Mouse (Mus musculus): ENCODE data around the gene Trmu. TPM values are rescaled to one million over a fixed set of nuclear protein-coding genes. Genes with fewer than 3 reads are reported as not detected.
A peak's percentile ranks its signal among the peaks of the same experiment; 100 is the strongest.

Trmu gene
- polyA plus RNA-seq, 1 experiment: 18.3 TPM

DNA sequence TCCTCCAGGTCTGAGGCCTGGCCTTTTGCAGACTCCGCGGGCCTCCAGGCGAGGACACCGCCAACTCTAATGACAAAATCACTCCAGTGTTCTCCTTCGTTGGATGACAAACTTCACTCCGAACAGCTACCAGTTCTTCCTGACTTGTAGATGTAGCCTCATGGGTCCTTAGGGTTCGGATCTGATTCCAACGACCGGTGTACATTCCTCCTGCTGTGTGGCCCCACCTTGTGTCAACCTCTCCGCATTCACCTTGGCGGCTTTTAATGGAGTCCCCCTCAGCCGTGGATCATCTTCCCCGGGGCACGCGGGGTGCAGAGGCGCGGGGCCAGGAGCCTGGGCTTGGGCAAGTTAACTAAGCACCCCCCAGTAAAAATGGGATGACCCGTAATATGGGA lies 385 bp downstream of the Trmu start:
- H3K4me1 ChIP-seq (ENCODE audit: control insufficient read depth, insufficient read depth, insufficient read length, low read length): no peaks in the 10 kb centered on the region
- peak overlapping the region; percentile 71 for H3K27ac ChIP-seq (replicated peaks; ENCODE audit: low read depth, low read length)
- H3K4me3 ChIP-seq (ENCODE audit: insufficient read depth, low read depth, low read length): peak overlapping the region; percentile 86

DNA sequence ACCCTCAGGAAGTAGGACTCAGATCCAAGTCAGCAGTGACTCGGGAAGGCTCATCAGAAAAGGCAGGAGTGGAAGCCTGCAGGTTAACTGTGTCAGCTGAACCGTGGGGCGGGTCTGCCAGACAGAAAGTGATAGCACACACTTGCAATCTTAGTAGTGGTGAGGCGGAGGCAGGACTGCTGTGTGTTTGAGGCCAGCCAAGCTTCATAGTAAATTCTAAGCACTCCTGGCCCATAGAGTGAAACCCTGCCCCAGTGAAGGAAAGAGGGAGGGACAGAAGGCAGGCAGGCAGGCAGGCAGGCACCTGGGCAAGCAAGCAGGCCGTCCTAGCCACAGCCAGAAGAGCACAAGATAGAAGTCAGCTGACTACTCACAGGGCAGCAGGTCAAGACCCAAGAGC lies 6.5 kb downstream of the Trmu start:
- Histone ChIP-seq H3K4me1 (ENCODE audit: control insufficient read depth, insufficient read depth, insufficient read length, low read length) (no peaks in the 10 kb centered on the region), H3K27ac (replicated peaks; ENCODE audit: low read depth, low read length) (no peak overlapping the region), H3K4me3 (ENCODE audit: insufficient read depth, low read depth, low read length) (no peak overlapping the region)

DNA sequence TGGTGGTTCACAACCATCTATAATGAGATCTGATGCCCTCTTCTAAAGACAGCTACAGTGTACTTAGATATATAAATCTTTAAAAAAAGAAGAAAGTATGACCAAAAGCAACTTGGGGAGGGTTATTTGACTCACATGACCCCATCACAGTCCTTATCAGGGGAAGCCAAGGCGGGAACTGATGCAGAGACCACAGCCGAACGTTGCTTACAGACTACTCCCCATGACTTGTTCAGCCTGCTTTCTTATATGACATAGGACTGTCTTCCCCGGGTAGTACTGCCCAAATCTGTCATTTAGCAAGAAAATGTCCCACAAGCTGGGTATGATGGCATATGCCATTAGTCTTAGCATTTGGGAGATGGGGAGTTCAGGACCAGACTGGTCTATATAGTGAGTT lies 10.1 kb downstream of the Trmu start:
- no peak overlapping the region for H3K27ac ChIP-seq (replicated peaks; ENCODE audit: low read depth, low read length)
- no peak overlapping the region for H3K4me3 ChIP-seq (ENCODE audit: insufficient read depth, low read depth, low read length)
- no peaks in the 10 kb centered on the region for H3K4me1 ChIP-seq (ENCODE audit: control insufficient read depth, insufficient read depth, insufficient read length, low read length)

DNA sequence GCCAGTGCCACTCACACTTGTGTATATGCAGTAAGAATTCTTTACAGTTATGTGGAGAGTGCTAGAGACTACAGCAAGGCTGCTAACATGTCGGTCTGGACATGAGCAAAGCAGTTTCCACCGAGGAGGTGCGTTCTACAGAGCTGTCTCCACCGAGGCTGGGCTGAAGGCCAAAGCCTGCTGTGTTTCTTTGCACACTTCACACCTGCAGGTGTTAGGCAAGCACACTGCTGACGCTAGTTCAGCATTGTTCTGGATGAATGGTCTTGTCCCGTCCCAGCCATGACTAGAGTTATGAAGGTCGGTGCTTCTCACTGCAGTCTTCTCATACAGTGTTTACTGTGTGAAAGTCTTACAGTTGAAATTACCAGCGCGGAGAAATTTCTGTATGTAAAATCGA lies 12.9 kb downstream of the Trmu start:
- H3K27ac ChIP-seq (replicated peaks; ENCODE audit: low read depth, low read length): no peak overlapping the region
- H3K4me3 ChIP-seq (ENCODE audit: insufficient read depth, low read depth, low read length): no peak overlapping the region
- no peaks in the 10 kb centered on the region for H3K4me1 ChIP-seq (ENCODE audit: control insufficient read depth, insufficient read depth, insufficient read length, low read length)

DNA sequence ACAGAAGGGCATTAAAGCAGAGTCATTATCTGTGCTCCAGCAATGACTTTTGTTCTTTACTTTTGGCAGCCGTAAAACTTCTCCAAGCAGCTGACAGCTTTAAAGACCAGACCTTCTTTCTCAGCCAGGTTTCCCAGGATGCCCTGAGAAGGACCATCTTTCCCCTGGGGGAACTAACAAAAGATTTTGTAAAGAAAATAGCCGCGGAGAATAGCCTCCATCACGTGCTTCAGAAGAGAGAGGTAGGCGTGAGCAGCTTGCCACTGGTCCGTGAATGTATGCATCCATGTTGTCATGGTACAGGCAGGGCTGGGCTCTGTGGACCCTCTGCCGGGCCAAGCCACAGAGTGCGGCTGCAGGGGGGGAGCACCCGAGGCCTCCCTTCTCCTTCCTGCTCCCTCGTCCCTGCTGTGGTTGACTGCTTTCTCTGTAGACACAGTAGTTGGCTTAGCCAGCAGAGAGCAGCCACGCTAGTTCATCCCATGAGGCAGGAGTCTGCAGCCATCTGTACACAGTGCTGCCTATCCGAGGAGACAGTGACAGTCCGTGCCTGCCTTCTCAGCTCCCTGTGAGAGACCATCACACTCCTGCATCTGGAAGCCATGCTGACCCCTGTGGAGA lies 13.5 kb downstream of the Trmu start:
- Histone ChIP-seq H3K4me3 (ENCODE audit: insufficient read depth, low read depth, low read length) (no peak overlapping the region), H3K4me1 (ENCODE audit: control insufficient read depth, insufficient read depth, insufficient read length, low read length) (no peaks in the 10 kb centered on the region), H3K27ac (replicated peaks; ENCODE audit: low read depth, low read length) (no peak overlapping the region)

DNA sequence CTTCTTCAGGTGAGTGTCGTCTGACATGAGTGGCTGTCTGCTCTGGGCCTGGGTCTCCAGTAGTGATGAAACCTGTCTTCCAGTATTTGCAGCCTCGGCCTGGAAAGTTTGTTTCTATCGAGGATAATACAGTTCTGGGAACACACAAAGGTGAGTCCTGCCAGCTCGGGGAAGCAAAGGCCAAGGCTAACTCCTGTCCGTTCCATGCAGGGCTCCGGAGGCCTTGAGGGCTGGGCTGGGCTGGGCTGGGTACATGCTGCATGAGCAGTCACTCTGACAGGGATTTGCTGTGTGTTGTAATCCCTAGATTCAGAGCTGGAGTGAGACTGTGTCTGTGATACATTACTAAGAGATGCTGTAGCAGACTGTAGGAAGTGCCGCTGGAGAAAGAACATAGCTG lies 14.8 kb downstream of the Trmu start:
- Histone ChIP-seq H3K4me1 (ENCODE audit: control insufficient read depth, insufficient read depth, insufficient read length, low read length) (no peaks in the 10 kb centered on the region), H3K27ac (replicated peaks; ENCODE audit: low read depth, low read length) (no peak overlapping the region), H3K4me3 (ENCODE audit: insufficient read depth, low read depth, low read length) (no peak overlapping the region)

DNA sequence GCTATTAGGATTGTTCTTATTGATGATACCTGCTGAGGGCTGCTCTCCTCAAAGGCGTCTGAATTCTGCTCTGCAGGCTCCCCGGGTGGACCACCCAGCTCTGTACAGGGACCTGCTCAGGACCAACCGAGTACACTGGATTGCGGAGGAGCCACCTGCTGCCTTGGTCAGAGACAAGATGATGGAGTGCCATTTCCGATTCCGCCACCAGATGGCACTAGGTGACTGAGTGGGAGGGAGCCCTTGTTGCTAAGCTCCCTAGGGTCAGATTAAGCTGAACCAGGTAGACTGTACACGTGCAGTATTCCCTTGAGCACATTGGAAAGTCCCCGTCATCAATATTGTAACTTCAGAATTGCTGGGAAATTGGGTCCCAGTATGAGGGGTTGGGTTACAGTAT lies 17.2 kb downstream of the Trmu start:
- Histone ChIP-seq H3K27ac (replicated peaks; ENCODE audit: low read depth, low read length) (no peak overlapping the region), H3K4me1 (ENCODE audit: control insufficient read depth, insufficient read depth, insufficient read length, low read length) (no peaks in the 10 kb centered on the region), H3K4me3 (ENCODE audit: insufficient read depth, low read depth, low read length) (no peak overlapping the region)

DNA sequence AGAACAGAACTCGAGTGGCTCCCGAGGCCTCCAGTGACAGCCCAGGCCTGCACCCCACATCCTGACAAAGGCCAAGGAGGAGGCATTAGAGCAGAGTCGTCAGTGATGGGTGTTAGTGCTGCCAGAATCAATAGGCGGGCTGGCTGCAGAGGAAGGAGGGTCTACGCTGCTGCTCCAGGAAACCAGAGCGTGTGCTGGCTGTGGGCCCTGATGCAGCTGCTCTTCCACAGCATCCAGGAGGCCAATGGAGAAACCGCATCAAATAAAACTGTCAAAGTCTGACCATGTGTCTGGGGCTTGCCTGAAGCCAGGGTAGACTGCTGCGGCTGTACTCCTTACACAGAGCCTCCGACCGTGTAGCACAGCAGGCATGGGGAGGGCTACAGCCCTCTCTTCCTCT lies 18.0 kb downstream of the Trmu start:
- Histone ChIP-seq H3K4me3 (ENCODE audit: insufficient read depth, low read depth, low read length) (no peak overlapping the region), H3K27ac (replicated peaks; ENCODE audit: low read depth, low read length) (no peak overlapping the region), H3K4me1 (ENCODE audit: control insufficient read depth, insufficient read depth, insufficient read length, low read length) (no peaks in the 10 kb centered on the region)

DNA sequence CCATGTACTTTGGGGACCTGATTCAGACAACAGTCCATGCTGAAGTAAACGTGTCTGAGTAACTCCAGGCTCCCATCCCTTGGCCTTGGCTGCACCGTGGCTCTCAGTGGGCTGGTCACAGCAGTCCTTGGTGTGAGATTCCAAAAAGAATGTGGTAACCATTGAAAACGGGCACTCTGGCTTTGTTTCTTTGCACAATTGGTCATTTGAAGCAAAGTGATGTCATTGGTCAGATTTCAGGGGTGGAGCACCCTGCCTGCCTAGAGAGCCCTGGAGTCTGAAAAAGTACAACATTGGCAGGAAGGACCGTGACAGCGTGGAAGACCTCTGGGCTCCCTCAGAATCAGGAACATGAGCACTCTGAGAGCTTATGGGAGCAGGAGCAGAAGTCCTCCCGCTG lies 20.3 kb downstream of the Trmu start:
- H3K27ac ChIP-seq (replicated peaks; ENCODE audit: low read depth, low read length): no peak overlapping the region
- H3K4me1 ChIP-seq (ENCODE audit: control insufficient read depth, insufficient read depth, insufficient read length, low read length): no peaks in the 10 kb centered on the region
- H3K4me3 ChIP-seq (ENCODE audit: insufficient read depth, low read depth, low read length): no peak overlapping the region

DNA sequence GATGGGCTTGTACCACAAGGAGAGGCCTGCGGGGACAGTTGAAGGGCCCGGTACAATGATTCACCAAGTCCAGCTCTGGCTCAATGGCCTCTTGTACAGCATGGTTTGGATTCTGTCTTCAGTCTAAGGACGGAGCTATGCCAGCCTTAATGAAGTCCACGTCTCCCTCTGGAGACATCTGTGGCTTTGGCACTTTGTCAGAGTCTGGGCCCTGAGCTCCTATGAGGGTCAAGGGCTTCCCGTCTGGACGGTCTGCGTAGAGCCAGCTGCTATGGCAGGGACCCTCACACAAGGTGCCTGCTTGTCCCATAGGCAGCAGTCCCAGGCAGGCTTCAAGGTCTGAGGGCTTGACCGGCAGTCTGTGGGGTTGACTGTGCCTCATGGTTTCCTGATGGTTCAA lies 21.2 kb downstream of the Trmu start:
- Histone ChIP-seq H3K27ac (replicated peaks; ENCODE audit: low read depth, low read length) (no peak overlapping the region), H3K4me1 (ENCODE audit: control insufficient read depth, insufficient read depth, insufficient read length, low read length) (no peaks in the 10 kb centered on the region), H3K4me3 (ENCODE audit: insufficient read depth, low read depth, low read length) (no peak overlapping the region)

DNA sequence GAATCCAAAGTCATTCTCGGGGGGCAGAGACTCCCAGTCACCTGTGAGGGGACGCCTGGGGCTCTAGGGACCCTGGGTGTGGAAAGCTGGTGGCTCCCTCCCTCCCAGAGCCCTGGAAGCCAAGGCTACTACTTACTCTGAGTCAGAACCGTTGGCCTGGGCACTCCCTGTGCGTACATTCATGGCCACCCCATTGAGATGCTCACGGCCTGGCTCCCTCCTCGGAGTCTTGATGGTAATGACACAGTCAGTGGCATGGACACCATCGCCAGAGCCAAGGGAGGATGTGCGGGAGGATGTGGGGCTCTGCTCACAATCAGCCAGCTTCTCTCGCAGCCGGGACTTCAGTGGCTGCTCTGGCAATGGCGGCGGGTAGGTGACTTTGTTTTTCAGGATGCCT lies 21.7 kb downstream of the Trmu start:
- H3K27ac ChIP-seq (replicated peaks; ENCODE audit: low read depth, low read length): no peak overlapping the region
- H3K4me3 ChIP-seq (ENCODE audit: insufficient read depth, low read depth, low read length): no peak overlapping the region
- H3K4me1 ChIP-seq (ENCODE audit: control insufficient read depth, insufficient read depth, insufficient read length, low read length): no peaks in the 10 kb centered on the region

DNA sequence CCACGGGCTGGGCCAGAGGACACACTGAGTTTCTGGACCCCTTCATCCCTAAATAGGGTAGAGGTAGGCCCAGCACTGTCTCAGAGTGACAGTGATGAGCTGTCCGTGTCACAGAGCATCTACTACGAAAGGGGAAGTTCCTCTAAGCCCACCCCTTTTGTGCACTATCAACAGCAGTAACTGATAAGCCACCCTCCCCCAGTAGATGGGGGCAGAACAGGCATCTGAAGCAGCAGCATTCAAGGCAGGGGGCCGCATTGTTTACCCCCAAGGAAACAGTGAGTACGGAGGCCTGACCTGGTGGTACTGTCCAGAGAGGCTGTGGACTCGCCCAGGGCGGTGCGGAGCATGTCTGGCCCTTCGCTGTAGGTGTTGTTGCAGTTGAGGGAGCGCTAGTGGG lies 23.4 kb downstream of the Trmu start:
- Histone ChIP-seq H3K27ac (replicated peaks; ENCODE audit: low read depth, low read length) (no peak overlapping the region), H3K4me1 (ENCODE audit: control insufficient read depth, insufficient read depth, insufficient read length, low read length) (no peaks in the 10 kb centered on the region), H3K4me3 (ENCODE audit: insufficient read depth, low read depth, low read length) (no peak overlapping the region)

DNA sequence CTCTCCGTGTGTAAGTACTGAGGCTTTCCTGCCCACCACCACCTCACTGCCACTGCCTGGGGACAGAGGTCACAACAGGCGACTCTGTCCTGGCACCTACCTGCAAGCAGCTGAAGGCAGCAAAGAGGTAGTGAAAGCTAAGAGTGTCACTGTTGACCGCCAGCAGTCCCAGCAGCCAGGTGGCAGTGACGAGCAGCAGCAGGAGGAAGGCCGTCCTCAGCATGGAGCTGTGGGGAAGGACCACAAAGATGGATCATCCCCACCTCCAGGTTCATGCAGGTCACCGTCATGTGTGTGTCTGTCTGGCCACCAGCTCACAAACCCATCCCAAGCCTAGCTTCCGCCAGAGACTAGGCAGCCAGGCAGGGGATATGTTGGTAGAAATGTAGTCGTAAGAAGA lies 24.7 kb downstream of the Trmu start:
- no peak overlapping the region for H3K27ac ChIP-seq (replicated peaks; ENCODE audit: low read depth, low read length)
- H3K4me1 ChIP-seq (ENCODE audit: control insufficient read depth, insufficient read depth, insufficient read length, low read length): no peaks in the 10 kb centered on the region
- H3K4me3 ChIP-seq (ENCODE audit: insufficient read depth, low read depth, low read length): no peak overlapping the region

DNA sequence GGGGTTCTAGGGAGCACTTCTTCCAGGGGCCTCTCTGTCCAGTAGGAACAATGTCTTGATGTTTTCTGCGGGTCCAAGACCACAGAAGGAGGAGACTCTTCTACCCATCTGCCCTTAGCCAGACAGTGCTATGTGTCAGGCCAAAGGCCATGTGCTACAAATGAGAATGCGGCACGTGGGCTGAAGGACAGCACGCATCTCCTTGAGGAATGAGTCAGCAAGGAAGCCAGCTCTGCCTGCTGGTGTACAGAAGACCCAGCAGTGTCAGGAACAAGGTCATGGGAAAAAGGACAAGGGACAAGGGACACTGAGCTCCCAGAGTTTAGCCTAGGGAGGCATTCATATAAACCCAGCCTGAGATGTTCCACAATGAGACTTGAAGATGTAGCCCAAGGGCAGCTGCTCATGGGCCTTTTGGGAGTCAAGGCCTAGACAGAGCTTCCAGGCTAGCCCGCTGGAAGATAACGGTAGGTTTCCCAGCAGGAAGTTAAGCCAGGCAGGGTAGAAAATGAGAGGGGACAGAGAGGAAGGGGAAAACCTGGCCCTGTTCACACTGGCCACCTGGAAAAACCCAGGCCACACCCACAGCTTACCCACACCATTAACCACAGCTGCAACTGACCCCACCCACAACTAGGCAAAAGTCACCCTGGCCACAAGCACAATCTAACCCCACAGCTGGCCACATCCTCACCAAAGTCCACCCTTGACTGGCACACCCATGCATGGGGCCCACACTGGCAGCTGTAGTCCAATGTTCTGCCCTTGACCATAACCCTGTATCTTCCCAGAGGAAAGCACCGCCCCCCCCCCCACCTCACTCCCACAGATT lies 29.8 kb downstream of the Trmu start:
- Histone ChIP-seq H3K4me3 (ENCODE audit: insufficient read depth, low read depth, low read length) (no peak overlapping the region), H3K4me1 (ENCODE audit: control insufficient read depth, insufficient read depth, insufficient read length, low read length) (no peaks in the 10 kb centered on the region), H3K27ac (replicated peaks; ENCODE audit: low read depth, low read length) (no peak overlapping the region)

DNA sequence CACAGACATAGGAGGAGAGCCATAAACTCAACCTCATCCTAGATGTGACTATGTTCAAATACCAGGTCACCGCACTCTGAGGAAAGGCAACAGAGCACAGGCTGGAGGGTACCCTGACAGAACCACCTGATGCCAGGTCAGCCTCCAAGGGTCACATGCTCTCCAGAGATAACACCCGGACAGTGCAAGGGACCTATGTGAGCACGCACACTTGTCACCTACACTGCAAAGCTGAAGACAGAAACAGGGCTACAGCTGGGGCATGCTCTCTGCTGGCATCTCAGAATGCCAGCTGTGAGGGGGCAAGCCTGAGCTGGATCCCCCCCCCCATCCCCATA lies 30.3 kb downstream of the Trmu start:
- Histone ChIP-seq H3K4me3 (ENCODE audit: insufficient read depth, low read depth, low read length) (no peak overlapping the region), H3K4me1 (ENCODE audit: control insufficient read depth, insufficient read depth, insufficient read length, low read length) (no peaks in the 10 kb centered on the region), H3K27ac (replicated peaks; ENCODE audit: low read depth, low read length) (no peak overlapping the region)

DNA sequence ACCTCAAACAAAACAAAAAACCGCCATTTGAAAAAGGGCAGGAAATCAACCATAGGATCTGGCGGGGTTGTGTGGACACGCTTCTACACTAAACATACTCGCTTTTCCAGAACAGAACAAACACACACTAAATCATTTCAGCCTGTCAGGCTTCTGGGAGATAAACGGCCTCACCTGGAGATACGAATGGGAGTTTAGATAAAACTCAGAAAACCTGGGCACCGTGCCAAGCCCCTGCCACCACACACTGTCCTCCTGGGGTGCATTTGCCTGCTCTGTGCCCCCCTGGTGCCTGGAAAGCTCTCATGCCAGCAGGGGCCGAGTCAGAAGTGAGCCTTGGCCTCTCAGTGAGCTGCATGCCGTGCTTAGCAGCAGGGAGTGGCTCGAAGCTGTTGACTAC lies 30.8 kb downstream of the Trmu start:
- H3K4me3 ChIP-seq (ENCODE audit: insufficient read depth, low read depth, low read length): no peak overlapping the region
- no peak overlapping the region for H3K27ac ChIP-seq (replicated peaks; ENCODE audit: low read depth, low read length)
- no peaks in the 10 kb centered on the region for H3K4me1 ChIP-seq (ENCODE audit: control insufficient read depth, insufficient read depth, insufficient read length, low read length)
